Mouse (Mus musculus): ENCODE data around the gene Trio. TPM values are rescaled to one million over a fixed set of nuclear protein-coding genes. Genes with fewer than 3 reads are reported as not detected.
A peak's percentile ranks its signal among the peaks of the same experiment; 100 is the strongest.
"Not testable (repeated sequence)": the region's sequence is repeated elsewhere in the genome, so short reads cannot be mapped to it uniquely, and the experiment has no call there.

Trio gene
- total RNA-seq, 2 experiments from 2014 or later, result 63.2 to 68.9 TPM

GRCm38 (mm10) chr15:27840125-27840524 is 185.5 kb downstream of the Trio start:
- no peak for DNase-seq

GRCm38 (mm10) chr15:27831646-27832045 is 194.0 kb downstream of the Trio start:
- no peak for DNase-seq

- DNase-seq, result not testable (repeated sequence)
Measured at GRCm38 (mm10) chr15:27827871-27828270, 197.8 kb downstream of the Trio start.

- DNase-seq, result no peak
Measured at GRCm38 (mm10) chr15:27826886-27827285, 198.8 kb downstream of the Trio start.

GRCm38 (mm10) chr15:27826048-27826637 is 199.5 kb downstream of the Trio start:
- no peak for DNase-seq

GRCm38 (mm10) chr15:27825390-27825789 is 200.3 kb downstream of the Trio start:
- DNase-seq, result no peak

- peak; percentile 24 to 51 for DNase-seq
Measured at GRCm38 (mm10) chr15:27823581-27823980, 202.1 kb downstream of the Trio start.

- peak; percentile 63 to 65 for DNase-seq
Measured at GRCm38 (mm10) chr15:27822461-27822860, 203.2 kb downstream of the Trio start.

GRCm38 (mm10) chr15:27821651-27822364 is 203.8 kb downstream of the Trio start:
- DNase-seq, result peak; percentile 58 to 65

GRCm38 (mm10) chr15:27817096-27817495 is 208.6 kb downstream of the Trio start:
- DNase-seq, result no peak

- DNase-seq, result no peak
Measured at GRCm38 (mm10) chr15:27814677-27815391, 210.8 kb downstream of the Trio start.

GRCm38 (mm10) chr15:27810793-27811488 is 214.7 kb downstream of the Trio start:
- no peak for DNase-seq

GRCm38 (mm10) chr15:27810262-27810661 is 215.4 kb downstream of the Trio start:
- no peak for DNase-seq

- peak in 1 of 2 experiments; percentile 30 for DNase-seq
Measured at GRCm38 (mm10) chr15:27808596-27809276, 216.9 kb downstream of the Trio start.

- DNase-seq, result no peak
Measured at GRCm38 (mm10) chr15:27806219-27806618, 219.4 kb downstream of the Trio start.

GRCm38 (mm10) chr15:27805654-27806053 is 220.0 kb downstream of the Trio start:
- DNase-seq, result no peak

GRCm38 (mm10) chr15:27804447-27804846 is 221.2 kb downstream of the Trio start:
- no peak for DNase-seq

GRCm38 (mm10) chr15:27803568-27804345 is 221.9 kb downstream of the Trio start:
- no peak for DNase-seq

GRCm38 (mm10) chr15:27802243-27802642 is 223.4 kb downstream of the Trio start:
- no peak for DNase-seq

GRCm38 (mm10) chr15:27801177-27801576 is 224.5 kb downstream of the Trio start:
- peak in 1 of 2 experiments; percentile 10 for DNase-seq

Data from adrenal gland, postnatal 36 days (tissue).